Mouse (Mus musculus): ENCODE measurements around the gene Tdp1.
A peak's percentile ranks its signal among the peaks of the same experiment; 100 is the strongest.

Gene Tdp1

DNA sequence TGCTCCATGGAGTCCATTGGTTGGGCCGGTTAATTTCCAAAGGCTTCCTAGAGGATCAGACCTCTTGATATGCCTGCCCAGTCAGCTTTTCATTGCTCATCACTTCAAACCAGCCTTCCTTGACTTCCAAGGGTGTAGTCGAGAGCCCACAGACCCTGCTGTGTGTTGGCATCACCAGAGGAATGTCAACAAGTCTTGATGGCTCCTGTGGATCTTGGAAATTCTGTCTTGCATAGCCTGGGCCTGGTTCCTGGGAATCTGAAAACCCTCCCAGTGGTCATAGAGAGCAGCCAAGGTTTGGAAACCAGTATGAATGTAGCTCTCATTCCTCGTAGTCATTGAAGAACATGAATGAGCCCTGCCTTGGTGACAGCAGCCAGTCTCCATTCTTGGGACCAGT is 116.9 kb downstream of the Tdp1 start:
- no peak for DNase-seq

GRCm38 (mm10) chr12:100001910-100002309 is 117.6 kb downstream of the Tdp1 start:
- DNase-seq, result no peak

- peak; percentile 82 for DNase-seq
These were observed 118.7 kb downstream of the Tdp1 start for GRCm38 (mm10) chr12:100002914-100003587.
